Mouse (Mus musculus) forebrain, postnatal 0 days (tissue): ENCODE measurements around the gene Noto. TPM values are rescaled to one million over a fixed set of nuclear protein-coding genes. Genes with fewer than 3 reads are reported as not detected.

Experiments
- ATAC-seq: fragments of 200-750 bp; cut with Nextera tagmentation; 2 replicates; pipeline ENCODE4 v1.8.0; 2017; ENCODE audit warnings: mild to moderate bottlenecking, moderate library complexity
- DNase-seq: peaks from one replicate; pipeline ENCODE4 v3.0.0-alpha.2; 2015
- H3K27ac ChIP-seq: fragments of 300-500 bp; sonication (generic); 2 replicates; pipeline ENCODE4 v1.5.1; 2014; ENCODE audit warnings: low read depth, mild to moderate bottlenecking, antibody characterized with exemption, low read length, moderate library complexity, mixed read lengths
- H3K27me3 ChIP-seq: fragments of 300-500 bp; sonication (generic); 2 replicates; pipeline ENCODE4 v1.6.1; 2014; ENCODE audit warnings: mild to moderate bottlenecking, low read length, mixed read lengths; ENCODE audit not compliant: insufficient read depth
- H3K36me3 ChIP-seq: fragments of 300-500 bp; sonication (generic); 2 replicates; pipeline ENCODE4 v1.6.1; 2014; ENCODE audit warnings: mild to moderate bottlenecking, moderate library complexity; ENCODE audit not compliant: insufficient read depth
- H3K4me1 ChIP-seq: fragments of 300-500 bp; sonication (generic); 2 replicates; pipeline ENCODE4 v1.6.1; 2014; ENCODE audit warnings: antibody characterized with exemption; ENCODE audit not compliant: insufficient read depth
- H3K4me2 ChIP-seq: fragments of 300-500 bp; sonication (generic); 2 replicates; pipeline ENCODE4 v1.6.1; 2014; ENCODE audit warnings: low read depth, mild to moderate bottlenecking, moderate library complexity
- H3K4me3 ChIP-seq: fragments of 300-500 bp; sonication (generic); 2 replicates; pipeline ENCODE4 v1.5.1; 2014; ENCODE audit warnings: low read depth, low read length, mixed read lengths
- H3K9ac ChIP-seq: fragments of 300-500 bp; sonication (generic); 2 replicates; pipeline ENCODE4 v1.6.1; 2014; ENCODE audit warnings: mild to moderate bottlenecking
- H3K9me3 ChIP-seq: fragments of 300-500 bp; sonication (generic); 2 replicates; pipeline ENCODE4 v1.6.1; 2016; ENCODE audit warnings: low read length
- CTCF ChIP-seq: sonication (generic); IDR thresholded peaks from 2 replicates; pipeline ENCODE4 v1.5.1; 2016; ENCODE audit warnings: antibody characterized with exemption, control low read depth, low read depth
- WGBS: fragments of 180-500 bp; shearing (Covaris S2); extraction: QIAGEN DNeasy Blood & Tissue Kit; methylation state at CpG from one replicate; pipeline ENCODE4 v1.1.7; 2014; 5-methylcytosine and 5-hydroxymethylcytosine counted together
- polyA plus RNA-seq: library from polyadenylated mRNA; unstranded; fragments of >200 nt; fragmentation: Nextera tagmentation; extraction: Ambion mirVana; gene quantifications from 2 replicates; pipeline ENCODE4 v1.2.1, GENCODE M21; 2015
- total RNA-seq: library from RNA; depleted of rRNA; stranded (reverse); fragments of >200 nt; gene quantifications from 2 replicates; pipeline ENCODE4 v1.2.3, GENCODE M21; 2014

The Noto gene
- total and polyA plus RNA-seq, 2 experiments from 2014 or later, result not detected

DNA sequence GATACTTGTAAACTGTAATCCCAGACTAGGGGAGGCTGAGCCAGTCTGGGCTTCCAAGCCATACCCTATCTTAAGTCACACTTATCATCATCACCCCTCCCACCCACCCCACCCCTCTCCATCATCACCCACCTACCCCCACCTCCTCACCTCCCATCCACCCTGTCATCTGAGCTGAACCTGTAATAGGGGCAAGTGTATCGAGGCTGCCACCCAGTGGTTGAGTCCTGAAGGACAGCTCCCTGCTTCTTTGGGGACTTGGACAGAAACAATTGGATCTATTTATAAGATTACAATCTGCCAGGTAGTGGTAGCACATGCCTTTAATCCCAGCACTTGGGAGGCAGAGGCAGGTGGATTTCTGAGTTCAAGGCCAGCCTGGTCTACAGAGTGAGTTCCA is 26.5 kb upstream of the Noto start:
- no peak for ATAC-seq
- no peak for DNase-seq
- 33% methylated on average over 1 of the region's 1 CpGs for WGBS
- no peaks in the 10 kb centered on the region for H3K36me3 ChIP-seq
- H3K4me2 ChIP-seq, result no peak overlapping the region
- no peaks in the 10 kb centered on the region for H3K27me3 ChIP-seq
- no peak overlapping the region for H3K9ac ChIP-seq
- no peaks in the 10 kb centered on the region for H3K4me1 ChIP-seq
- H3K9me3 ChIP-seq, result no peaks in the 10 kb centered on the region
- no peak overlapping the region for H3K4me3 ChIP-seq
- no peak overlapping the region for H3K27ac ChIP-seq
- TF ChIP-seq CTCF, result peak; percentile 55

DNA sequence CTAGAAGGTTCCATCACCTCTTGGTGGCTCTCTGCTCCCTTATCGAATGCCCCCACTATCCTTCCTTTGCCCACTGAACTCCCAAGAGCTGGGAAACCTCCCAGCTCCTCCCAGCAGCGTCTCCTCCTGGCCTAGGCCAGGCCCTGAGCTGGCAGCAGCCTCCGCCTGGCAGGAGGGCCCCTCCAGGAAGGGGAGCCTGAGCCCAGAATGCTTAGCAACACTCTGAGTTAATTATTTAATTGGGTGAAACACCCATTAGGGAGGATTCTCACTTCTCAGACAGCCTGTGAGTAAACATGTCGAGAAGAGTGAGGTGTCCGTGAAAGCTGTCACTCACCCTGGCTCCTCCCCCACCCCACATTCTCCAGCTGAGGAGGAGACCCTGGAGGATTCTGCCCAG is 24.0 kb upstream of the Noto start:
- Histone ChIP-seq H3K4me3 (no peak overlapping the region), H3K4me2 (no peak overlapping the region), H3K4me1 (no peaks in the 10 kb centered on the region), H3K9ac (no peak overlapping the region), H3K27me3 (no peaks in the 10 kb centered on the region), H3K9me3 (no peaks in the 10 kb centered on the region), H3K36me3 (no peaks in the 10 kb centered on the region), H3K27ac (no peak overlapping the region)
- no peak for TF ChIP-seq CTCF
- ATAC-seq (peak; percentile 84), DNase-seq (peak; percentile 51)
- 16% methylated on average over 5 of the region's 5 CpGs for WGBS

DNA sequence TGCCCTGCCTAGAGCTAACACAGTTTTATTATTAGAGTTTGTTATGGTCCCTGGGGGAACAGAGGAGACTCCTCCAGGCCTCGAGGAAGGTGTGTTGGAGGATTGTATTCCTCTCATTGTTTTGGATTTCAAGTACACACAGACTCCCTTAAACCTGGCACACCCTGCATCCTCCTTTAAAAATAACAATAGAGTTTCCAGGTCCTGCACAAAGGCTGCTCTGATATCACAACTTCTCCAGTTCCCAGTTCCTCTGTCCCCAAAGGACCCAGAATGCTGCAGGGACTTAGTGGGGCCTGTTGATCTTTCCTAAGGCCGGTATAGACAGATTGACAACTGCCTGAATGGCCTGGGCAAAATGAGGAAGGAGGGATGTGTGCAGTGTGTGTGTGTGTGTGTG is 21.1 kb upstream of the Noto start:
- H3K4me2 ChIP-seq, result no peak overlapping the region
- DNase-seq (no peak), ATAC-seq (no peak)
- peak overlapping the region; percentile 31; the same call in 1 of the 2 replicates for H3K27ac ChIP-seq
- H3K27me3 ChIP-seq, result peaks cover 2% of the 10 kb centered on the region; the same call in 1 of the 2 replicates
- no peaks in the 10 kb centered on the region for H3K9me3 ChIP-seq
- H3K36me3 ChIP-seq, result no peaks in the 10 kb centered on the region
- H3K4me3 ChIP-seq, result no peak overlapping the region
- no peak overlapping the region for H3K9ac ChIP-seq
- no peak for TF ChIP-seq CTCF
- WGBS, result 33% methylated on average over 2 of the region's 2 CpGs
- H3K4me1 ChIP-seq, result no peaks in the 10 kb centered on the region

DNA sequence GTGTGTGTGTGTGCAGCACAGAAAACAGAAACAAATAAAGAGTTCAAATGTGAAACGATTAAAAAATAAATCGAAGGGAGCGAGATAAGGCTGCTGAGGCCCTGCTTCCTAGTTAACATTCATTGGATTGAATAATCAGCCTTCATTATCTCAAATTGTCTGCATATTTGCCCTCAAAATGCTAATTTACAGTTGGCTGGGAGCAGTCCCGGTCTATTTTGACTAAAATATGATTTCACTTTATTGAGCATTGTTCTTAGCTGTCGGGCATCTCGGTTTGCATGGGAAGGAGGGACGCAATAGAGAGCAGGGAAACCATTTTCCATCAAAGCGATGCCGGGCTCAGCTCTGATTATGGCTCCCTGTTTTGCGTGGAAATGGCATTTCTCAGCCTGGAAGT is 20.6 kb upstream of the Noto start:
- ATAC-seq, result peak; percentile 66
- no peak for TF ChIP-seq CTCF
- H3K27ac ChIP-seq, result peak overlapping the region; percentile 31; the same call in 1 of the 2 replicates

DNA sequence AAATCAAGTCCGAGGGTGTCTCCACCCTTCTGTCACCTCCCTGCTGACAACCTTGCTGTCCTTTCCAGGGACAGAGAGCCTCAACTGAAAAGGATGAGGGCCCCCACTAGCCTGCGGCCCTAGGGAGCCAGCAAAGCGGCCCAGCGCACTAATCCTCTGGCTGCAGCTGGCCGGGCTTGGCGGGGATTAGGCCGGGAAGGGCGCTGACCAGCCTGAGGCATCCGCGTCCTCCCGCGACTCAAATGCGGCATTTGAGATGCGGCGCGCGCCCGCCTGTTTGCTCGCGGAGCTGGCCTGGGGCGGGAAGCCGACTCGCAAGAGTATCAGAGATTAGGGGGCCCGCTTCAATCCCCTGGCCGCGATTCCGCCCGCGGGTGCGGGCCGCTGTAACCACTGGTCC is 14.7 kb upstream of the Noto start:
- peak overlapping the region; percentile 27 for H3K4me3 ChIP-seq
- ATAC-seq (no peak), DNase-seq (no peak)
- no peaks in the 10 kb centered on the region for H3K36me3 ChIP-seq
- no peak overlapping the region for H3K27ac ChIP-seq
- H3K4me2 ChIP-seq, result peak overlapping the region; percentile 48
- H3K9ac ChIP-seq, result peak overlapping the region; percentile 28; the same call in 1 of the 2 replicates
- no peaks in the 10 kb centered on the region for H3K4me1 ChIP-seq
- 5% methylated on average over 31 of the region's 31 CpGs for WGBS
- peaks cover 31% of the 10 kb centered on the region for H3K27me3 ChIP-seq
- no peaks in the 10 kb centered on the region for H3K9me3 ChIP-seq
- no peak for TF ChIP-seq CTCF

More for the DNA sequence above, 20.6 kb upstream of the Noto start:
- no peak overlapping the region for H3K9ac ChIP-seq
- WGBS, result 31% methylated on average over 10 of the region's 10 CpGs
- H3K9me3 ChIP-seq, result no peaks in the 10 kb centered on the region
- H3K27me3 ChIP-seq, result peaks cover 6% of the 10 kb centered on the region; the same call in 1 of the 2 replicates
- H3K4me2 ChIP-seq, result no peak overlapping the region
- peak; percentile 58 for DNase-seq
- no peaks in the 10 kb centered on the region for H3K4me1 ChIP-seq
- no peak overlapping the region for H3K4me3 ChIP-seq
- no peaks in the 10 kb centered on the region for H3K36me3 ChIP-seq

DNA sequence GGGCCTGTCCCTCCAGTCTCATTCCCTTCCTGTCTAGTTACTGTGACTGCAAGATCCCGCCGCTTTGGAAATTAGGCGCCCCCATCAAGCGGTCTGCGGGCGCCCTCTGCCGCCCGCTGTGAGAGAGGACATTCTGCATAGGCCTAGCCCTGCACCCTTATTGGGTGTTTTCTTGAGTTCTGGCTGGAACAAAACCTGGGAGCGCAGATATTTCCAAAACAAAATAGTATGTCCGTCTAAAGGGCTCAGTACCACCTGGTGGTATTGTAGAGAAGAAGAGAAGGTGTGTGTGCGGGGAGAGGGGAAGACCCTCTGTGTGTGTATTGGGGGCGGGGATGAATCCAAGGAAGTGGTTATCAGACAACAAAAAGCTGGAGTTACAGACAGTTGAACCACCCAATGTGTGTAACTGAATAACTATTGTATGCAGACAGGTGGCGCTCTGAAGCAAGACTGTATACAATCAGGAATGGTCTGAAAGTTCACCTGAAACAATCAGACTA is 12.9 kb upstream of the Noto start:
- Histone ChIP-seq H3K4me1 (no peaks in the 10 kb centered on the region), H3K27ac (no peak overlapping the region), H3K27me3 (peaks cover 31% of the 10 kb centered on the region), H3K9me3 (no peaks in the 10 kb centered on the region), H3K4me2 (no peak overlapping the region), H3K9ac (no peak overlapping the region), H3K4me3 (no peak overlapping the region), H3K36me3 (no peaks in the 10 kb centered on the region)
- DNase-seq, result peak; percentile 93
- TF ChIP-seq CTCF, result peak; percentile 84
- WGBS, result 8% methylated on average over 13 of the region's 13 CpGs
- peak; percentile 97 for ATAC-seq

DNA sequence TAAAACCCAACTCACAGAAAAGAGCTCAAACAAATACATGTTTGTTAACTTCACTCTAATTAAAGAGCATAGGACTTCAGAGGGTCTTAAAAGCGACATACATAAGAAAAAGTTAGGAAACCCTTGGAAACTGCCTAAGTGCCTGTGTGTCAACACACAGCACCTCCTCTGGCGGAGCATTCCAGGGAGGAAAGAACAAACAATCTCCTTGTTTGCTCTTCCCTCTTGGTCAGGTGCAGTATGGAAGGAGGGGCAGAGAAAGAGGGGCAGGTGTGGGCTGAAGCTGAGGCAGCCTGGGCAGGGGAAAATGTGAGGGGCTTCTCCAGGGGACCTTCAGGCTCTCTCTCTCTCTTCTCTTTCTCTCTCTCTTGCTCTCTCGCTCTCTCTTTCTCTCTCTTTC is 7.9 kb upstream of the Noto start:
- no peaks in the 10 kb centered on the region for H3K9me3 ChIP-seq
- no peaks in the 10 kb centered on the region for H3K36me3 ChIP-seq
- H3K27me3 ChIP-seq, result no peaks in the 10 kb centered on the region
- no peak overlapping the region for H3K4me2 ChIP-seq
- H3K9ac ChIP-seq, result no peak overlapping the region
- TF ChIP-seq CTCF, result no peak
- no peak overlapping the region for H3K4me3 ChIP-seq
- WGBS, result 57% methylated on average over 3 of the region's 3 CpGs
- no peaks in the 10 kb centered on the region for H3K4me1 ChIP-seq
- H3K27ac ChIP-seq, result no peak overlapping the region
- ATAC-seq (no peak), DNase-seq (no peak)
